Mouse (Mus musculus) lung, adult 2 months (tissue): Measurements from ENCODE around the gene Hbq1b.

Source experiments
- CTCF ChIP-seq: fragments of 200-500 bp; IDR thresholded peaks from 2 replicates; pipeline ENCODE4 v1.5.1; 2011; ENCODE audit warnings: mild to moderate bottlenecking, low read length, control low read depth; ENCODE audit not compliant: insufficient read depth
- POLR2A ChIP-seq: fragments of 200-500 bp; IDR thresholded peaks from 2 replicates; pipeline ENCODE4 v1.6.1; 2011; ENCODE audit warnings: low read depth, mild to moderate bottlenecking, control low read depth, low read length, borderline replicate concordance; ENCODE audit errors: extremely low read depth

GRCm38 (mm10) chr11:32287493-32287825 is 694 bp downstream of the Hbq1b start:
- TF ChIP-seq CTCF: no peak
- no peak for TF ChIP-seq POLR2A
